Mouse (Mus musculus) ovary, postnatal 36 days (tissue): ENCODE results near the gene Nup188.

Source experiments
- DNase-seq: peaks from one replicate; pipeline ENCODE4 v3.0.0; 2022; ENCODE audit warnings: low spot score, mixed read lengths

Nup188 gene

DNA sequence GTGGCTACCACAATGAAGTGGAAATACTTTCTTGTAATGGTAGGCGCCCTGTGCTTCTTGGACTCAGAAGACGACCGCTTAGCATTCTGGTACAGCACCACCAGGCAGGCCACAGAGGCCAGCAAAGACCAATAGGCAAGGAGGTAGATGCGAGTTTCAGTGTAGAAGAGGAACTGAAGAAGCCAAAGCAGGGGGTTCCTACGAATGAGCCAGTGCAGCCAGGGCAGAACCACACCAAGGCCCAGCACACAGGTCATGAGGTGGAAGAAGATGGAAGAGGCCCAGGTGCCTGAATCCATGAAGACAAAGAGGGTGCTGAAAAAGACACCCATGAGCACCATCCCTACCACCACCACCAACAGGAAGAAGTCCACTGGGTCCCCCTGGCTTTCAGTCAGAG lies 1.2 kb upstream of the Nup188 start:
- no peak for DNase-seq

DNA sequence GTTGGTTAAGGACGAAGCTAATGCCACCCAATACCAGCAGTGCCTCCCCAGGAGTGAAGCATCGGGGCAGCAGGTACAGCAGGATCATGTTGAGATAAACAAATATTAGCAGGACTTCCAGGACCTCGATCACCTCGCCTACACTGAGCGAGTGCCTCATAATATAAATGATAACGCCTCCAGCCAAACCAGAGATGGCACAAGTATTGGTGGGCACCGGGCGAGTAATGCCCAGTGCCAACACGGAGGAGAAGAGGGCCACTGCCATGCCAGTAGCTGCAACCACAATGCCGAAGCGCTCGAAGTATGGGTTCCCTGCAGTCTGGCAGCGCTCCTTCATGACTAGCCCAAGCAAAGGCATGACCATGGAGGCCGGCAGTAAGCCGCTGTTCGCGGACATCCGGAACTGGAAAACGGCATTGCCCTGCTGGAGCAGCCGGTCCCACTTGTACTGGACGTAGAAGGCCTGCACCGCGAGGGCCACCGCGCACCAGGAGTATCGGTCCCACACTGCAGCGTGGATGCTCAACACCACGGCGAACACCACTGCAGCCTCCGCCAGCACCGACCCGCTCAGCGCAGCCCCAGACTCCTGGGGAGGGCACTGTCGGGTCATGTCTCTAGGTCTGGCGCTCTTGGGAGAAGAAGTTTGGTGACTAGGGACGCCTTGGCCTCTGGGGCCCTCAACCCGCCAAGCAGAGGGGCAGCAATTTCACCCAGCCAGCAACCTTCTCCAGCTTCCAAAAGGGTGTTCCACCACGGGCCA lies 598 bp upstream of the Nup188 start:
- no peak for DNase-seq

DNA sequence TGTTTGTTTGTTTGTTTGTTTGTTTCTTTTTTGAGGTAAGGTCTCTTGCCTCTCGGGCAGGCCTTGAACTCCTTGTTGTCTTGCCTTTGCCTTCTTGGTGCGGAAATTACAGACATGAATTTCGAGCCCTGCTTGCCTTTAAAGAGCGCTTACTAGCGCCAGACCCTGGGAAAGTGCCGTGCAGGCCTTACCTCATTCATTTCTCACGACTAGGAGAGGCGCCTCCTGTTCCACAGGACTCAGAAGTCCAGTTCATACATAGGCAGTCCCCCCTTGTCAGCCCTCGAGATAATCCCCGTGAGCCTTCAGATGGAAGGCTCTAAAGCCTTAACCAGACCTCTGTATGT lies 803 bp downstream of the Nup188 start:
- no peak for DNase-seq

DNA sequence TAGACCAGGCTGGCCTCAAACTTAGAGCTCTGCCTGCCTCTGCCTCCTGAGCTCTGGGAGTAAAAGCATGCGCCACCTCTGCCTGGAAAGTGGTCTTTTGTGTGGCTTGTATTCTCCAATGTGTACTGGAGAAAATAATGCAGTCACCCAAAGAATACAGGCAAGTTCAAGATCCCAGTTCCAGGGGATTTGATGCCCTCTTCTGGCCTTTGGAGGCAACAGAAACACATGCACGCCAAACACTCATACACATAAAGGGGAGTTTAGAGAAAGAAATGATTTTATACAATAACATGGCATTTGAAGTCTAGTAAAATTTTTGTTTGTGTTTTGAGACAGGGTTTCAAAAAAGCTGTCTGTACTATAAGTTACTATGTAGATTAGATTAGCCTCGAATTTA lies 13.3 kb downstream of the Nup188 start:
- DNase-seq = no peak

DNA sequence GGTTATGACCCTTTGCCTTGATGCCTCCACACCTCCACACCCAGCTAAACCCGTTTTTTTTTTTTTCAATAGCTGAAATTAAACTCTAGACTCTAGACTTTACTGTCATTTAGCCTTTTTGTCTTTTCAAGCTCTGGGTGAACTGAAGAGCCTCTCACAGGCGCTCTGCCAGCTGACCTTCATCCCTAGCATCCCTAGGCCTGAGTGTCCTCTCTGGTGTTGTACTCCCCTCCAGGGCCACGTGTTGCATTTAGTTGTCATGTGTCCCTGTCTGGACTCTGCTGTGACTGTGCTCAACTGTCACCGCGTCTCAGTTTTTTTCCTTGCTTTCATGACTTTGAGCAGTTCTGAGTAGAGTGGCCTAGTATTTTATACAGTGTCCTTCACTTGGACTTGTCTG lies 13.8 kb downstream of the Nup188 start:
- no peak for DNase-seq

DNA sequence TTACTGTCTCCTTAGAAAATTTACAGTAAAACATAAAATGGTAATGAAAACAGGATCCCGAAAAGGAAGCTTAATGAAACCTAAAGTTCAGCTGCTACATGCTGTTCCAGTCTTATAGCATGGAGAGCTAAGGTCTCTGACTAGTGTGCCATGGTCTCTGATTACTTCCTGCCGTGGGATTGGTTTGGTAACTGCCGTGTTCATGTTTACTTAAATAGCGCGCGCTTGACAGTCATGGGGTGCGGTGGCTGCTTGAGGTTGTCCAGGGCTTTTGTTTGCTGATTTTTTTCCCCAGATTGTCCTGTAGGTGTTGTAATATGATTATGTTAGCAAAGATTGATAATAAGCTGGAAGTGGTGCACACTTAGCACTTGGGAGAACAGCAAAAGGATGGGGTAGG lies 19.9 kb downstream of the Nup188 start:
- DNase-seq = no peak

DNA sequence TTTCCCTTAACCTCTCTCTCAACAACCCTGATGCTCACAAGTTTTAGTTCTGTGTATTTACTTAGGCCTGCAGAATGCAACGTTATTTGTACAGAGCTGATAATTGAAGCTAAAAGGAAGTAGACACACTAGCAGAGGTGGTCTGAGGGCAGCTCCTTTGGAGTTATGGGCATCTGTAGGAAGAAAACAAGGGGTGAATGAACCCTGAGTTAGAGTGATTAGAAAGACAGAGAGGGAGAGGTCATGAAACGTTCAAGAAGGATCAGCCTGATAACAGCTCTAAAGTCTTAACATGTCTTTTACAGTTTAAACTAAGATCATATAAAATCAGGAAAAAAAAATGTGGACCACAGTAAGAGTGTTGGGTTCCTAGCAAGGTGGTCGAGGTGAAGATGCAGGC lies 23.2 kb downstream of the Nup188 start:
- no peak for DNase-seq

DNA sequence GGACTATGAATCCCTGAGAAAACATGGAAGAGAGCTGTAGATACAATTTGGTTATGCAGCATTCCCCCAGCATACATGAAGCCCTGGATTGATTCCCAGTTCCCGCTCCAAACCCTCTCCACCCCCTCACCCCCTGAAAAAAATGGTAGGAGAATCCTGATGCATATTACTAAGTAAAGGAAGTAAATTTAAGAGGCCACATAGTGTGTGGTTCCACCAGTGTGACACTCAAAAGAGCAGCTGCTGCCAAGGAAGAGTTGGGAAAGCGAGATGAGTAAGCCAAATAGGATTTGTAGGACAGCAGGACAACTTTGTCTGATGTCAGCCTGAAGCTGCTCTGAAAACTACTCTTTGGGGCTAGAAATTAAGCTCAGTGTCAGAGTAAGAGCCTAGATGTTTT lies 25.3 kb downstream of the Nup188 start:
- DNase-seq = no peak

DNA sequence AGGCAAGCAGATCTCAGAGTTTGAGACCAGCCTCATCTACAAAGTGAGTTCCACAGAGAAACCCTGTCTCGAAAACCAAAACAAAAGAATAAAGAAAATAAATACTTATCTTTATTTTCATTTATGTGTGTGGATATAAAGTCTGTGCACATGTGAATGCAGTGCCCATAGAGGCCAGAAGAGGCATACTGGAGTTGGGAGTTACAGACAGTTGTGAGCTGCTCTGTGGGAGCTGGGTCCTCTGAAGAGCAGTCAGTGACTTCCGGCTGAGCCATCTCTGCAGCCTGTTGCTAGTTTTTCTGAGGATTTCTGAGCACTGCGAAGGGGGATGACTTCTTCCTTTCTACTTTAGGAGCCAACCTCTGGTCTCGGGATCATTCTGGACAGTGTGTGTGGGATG lies 29.9 kb downstream of the Nup188 start:
- no peak for DNase-seq

DNA sequence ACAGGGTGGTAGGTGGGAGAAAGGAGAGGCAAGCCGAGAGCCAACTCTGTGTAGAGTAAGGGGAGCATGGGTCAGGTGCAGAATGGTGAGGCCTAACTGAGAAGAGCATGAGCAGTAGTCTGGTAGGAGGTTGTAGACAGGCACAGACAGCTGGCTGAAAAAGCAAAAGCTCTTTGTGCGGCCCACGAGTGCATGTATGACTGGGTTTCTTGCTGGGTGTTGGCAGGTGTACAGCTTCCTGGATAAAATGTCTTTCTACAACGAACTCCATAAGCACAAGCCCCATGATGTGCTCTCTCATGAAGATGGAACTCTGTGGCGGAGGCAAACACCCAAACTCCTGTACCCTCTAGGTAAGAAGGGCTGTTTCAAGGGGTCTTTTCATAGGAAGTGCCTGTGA lies 30.8 kb downstream of the Nup188 start:
- DNase-seq = no peak

DNA sequence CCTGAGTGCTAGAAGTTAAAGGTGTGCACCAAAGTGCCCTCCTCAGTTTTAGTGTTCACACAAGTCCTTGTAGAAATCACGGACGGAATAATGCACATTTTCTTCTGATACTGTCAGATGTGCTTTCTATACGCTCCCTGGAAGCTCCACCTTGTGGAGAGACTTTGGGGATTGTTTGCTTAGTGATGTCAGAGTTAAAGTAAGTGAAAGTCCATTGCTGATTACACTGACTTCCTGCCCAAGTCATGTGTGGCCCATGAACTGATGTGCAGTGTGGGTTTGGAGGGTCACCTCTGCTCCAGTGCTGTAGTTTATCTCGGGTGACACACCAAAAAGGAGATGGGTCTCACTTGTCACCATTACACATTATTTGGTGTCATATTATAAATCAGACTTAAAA lies 33.1 kb downstream of the Nup188 start:
- DNase-seq = no peak

DNA sequence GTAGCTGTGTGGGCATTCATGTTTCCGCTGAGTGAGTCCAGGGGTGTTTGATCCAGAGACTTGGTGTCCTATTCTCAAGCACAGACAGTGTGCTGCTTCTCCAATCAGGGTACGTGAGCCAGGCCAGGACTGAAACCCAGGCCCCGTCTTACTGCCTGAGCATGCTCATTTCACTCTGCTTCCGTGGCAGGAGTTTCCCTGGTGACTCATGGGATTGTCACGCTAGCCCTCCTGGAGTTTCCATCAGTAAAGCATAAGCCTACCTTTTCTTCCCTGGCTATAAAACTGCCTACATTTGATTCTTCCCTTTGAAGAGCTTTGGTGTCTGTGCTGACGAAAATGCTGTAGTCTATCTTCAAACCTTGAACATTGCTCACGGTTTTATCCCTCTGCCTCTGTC lies 36.9 kb downstream of the Nup188 start:
- DNase-seq = no peak

DNA sequence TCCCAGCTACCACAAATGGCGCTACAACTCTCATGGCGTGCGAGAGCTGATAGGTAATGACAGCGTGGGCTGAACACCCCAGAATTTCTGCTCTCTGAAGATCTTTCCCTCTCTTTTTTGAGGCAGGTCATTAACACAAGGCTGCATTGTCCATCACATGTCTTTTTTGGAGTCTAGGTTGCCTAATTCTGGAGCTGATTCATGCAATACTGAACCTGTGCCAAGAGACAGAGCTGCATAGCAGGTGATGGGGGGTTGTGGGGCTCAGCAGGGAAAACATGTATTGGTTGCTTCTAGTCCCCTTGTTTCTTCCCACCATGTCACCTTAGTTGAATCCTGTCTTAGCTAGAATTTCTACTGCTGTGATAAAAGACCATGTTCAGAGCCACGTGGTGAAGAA lies 39.1 kb downstream of the Nup188 start:
- DNase-seq = no peak

DNA sequence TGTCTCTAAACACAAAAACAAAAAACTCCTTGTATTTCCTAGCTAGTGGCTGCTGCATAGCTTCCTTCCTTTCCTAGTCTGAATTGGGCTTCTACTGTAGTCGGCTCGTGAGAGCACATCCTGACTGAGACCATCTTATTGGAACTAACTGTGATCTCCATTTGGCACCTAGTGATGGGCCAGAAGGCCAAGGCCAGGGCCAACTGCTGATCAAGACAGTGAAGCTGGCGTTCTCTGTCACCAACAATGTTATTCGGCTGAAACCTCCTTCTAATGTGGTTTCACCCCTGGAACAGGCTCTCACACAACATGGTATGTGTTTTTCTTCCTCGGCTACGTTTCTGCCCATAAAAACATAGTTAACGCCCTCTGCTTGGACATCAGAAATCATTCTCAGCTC lies 41.1 kb downstream of the Nup188 start:
- no peak for DNase-seq

DNA sequence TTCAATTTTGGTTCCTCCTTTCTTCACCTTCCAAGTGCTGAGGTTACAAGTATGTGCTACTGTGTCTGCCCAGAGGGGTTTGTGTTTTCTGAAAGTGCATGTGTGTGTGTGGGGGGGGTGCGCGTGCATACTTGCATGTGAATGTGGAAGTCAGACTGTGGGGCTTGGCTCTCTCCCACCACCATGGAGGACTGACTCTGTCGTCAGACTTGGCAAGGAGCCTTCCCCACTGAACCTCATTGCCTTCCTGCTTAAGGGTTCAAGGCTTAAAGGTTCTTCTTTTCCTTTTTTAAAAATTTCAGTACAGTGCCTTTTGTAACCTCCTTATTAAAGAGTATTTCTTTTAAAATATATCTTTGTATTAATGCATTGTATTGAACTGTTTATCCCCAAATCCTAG lies 42.6 kb downstream of the Nup188 start:
- DNase-seq = no peak

DNA sequence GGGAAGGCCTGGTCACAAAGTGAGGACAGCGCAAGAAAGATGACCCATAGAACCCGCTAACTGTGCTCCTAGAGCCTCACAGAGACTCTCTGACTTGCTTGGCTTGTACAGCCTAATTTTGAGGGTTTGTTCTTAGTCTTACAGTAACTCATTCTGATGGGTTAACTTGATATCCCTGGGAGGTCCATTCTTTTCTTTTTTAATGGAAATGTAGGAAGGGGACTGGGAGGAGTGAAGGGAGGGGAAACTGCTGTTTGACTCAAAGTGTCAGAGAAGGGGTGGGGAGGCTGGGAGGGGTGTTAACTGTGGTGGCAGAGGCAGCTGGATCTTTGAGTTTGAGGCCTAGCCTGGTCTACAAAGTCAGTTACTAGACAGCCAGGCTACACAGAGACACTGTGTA lies 49.1 kb downstream of the Nup188 start:
- DNase-seq = no peak

DNA sequence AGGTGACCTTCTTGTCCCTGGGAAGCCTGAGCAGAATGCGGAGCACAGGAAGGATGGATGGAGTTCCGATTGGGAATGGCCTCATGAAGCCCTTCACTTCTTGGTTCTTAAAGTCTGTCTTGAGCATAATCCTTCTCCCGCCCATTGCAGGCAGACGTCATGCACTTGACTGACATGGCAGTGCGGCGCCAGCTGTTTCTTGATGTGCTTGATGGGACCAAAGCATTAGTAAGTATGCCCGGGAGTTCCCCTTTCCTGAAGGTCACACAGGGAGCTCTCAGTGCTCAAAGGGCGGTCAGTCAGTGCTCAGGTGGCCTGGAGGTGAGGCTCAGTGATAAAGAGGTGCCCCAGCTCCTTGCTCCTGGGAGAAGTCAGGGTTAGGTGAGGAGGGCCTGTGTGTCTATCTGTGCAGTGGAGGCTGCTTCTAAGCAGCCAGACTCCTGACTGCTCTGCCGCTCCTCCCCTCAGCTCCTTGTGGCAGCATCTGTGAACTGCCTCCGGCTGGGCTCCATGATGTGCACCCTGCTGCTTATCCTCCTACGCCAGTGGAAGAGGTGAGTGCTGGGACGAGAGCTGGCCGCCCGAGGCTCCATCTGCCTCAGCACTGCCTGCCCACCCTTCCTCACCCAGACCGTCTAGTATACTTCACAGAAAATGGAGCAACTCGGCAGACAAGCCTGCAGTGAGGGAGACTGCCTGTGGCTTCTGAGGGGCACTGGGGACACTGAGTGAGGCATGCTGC lies 50.1 kb downstream of the Nup188 start:
- DNase-seq = no peak

DNA sequence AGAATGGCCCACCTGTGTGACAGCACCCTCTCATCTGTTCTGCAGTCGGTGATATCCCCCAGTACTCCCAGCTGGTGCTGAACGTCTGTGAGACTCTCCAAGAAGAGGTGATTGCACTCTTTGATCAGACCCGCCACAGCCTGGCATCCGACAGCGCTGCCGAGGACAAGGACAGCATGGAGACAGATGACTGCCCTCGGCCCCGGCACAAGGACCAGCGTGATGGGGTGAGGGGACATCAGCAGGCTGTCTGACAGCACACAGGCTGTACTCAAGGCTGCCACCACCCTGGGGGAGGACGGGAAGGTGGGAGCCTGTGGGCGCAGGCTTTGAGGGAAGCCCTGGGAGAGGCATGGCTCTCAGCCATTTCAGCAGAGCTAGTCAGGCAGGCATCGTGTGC lies 51.0 kb downstream of the Nup188 start:
- DNase-seq = no peak

DNA sequence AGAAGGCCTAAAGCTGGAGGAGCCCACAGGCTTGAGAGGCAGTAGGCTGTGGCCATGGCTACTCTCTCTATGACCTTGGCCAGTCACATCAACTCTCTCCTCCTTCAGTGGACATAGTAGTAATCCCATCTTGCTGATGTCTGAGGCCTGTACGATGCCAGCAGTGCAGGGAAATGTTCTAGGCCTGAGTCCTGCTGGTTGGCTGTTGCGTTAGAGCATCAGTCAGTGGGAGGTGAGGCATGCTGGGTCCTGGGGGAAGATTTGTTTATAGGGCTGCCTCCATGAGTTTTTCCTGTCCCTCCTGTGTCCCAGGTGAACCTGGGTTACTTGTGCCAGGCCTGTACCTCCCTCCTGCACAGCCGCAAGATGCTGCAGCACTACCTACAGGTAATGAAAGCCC lies 55.9 kb downstream of the Nup188 start:
- DNase-seq = no peak

DNA sequence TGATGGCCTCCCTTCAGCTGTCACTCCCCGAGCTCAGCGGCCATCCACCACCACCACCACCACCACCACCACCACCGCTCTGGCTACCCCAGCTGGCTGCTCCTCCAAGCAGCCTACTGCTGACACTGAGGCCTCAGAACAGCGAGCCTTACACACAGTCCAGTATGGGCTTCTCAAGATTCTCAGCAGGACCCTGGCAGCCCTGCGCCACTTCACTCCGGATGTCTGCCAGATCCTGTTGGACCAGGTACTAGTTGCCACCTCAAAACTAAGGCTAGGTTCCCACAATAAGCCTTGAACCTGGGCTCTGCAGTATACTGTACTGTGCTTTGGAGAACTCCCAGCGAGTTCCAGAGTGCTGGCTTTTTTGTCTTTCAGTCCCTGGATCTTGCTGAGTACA lies 56.3 kb downstream of the Nup188 start:
- DNase-seq = no peak

DNA sequence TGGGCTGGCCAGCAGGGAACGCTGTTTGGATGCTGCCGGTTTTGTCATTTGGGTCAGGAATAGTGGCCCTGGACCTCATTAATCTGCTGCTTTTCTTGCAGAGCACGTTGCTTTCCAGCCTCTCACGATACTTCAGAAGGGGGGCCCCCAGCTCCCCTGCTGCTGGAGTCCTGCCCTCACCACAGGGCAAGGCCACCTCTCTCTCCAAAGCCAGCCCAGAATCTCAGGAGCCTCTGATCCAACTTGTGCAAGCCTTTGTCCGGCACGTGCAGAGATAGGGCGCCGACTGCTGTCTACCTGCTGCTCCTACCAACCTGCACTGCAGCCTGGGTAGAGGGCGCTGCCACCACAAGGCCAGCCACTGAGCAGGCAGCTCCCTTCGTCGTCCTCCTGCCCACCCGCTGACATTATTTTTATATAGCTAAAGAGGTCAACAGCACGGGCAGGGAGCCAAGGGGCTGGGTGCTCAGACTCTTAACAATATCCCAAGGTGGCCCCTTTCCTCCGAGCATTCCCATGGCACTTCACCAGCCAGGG lies 57.5 kb downstream of the Nup188 start:
- peak; percentile 51 for DNase-seq

DNA sequence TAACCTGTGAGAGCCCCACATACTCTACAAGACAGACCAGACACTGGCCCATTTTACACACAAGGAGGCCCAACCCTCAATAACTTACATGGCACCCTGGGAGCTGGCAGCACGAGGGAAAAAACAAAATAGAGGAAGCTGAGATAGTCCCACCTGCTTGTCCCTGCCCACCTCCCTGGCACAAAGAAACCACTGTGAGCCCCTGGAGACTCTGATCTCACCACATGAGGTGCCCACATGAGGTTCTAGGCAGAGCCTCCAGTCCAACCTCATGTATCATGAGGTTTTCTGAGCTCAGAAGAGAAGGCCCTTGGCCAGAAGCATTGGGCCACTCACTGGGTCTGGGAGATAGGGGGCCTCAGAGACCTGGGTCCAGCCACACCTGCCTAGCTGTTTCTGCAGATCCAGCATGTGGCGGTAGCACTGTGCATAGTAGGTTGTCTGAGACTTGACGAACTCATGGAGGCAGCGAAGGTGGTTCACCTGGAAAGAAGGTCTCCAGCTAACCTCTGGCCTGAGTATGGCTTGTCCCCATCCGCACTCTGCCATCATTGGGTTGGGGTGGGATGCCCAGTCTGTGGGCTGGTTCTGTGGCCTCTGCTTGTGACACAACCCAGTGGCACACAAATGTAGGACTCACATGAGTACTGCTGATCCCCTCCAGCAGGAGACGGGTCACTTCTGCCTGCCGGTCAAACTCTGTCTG lies 59.9 kb downstream of the Nup188 start:
- DNase-seq = no peak

DNA sequence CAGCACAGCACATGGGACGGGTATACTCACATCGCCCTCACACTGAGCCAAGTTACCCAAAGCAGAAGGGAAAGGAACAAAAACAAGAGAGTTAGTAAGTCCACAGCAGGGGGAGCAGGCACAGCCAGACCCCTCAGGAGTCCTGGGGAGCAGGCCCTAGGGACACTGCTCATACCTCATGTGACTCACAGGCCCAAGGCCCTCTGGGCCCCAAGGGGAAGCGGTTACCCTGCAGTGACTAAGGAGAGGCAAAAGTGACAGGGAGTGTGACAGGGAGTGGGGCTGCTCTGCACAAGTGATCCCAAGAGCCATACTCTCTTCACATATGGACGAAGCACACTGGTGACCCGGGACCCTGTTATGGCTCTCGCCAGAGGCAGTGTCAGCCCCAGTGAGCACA lies 63.0 kb downstream of the Nup188 start:
- no peak for DNase-seq
